Mouse (Mus musculus) neural tube, embryonic 11.5 days (tissue): ENCODE results near the gene Ank2. TPM values are rescaled to one million over a fixed set of nuclear protein-coding genes. Genes with fewer than 3 reads are reported as not detected.

Experiments used
- ATAC-seq: fragments of 200-750 bp; cut with Nextera tagmentation; 2 replicates; pipeline ENCODE4 v1.8.0; 2017; ENCODE audit warnings: moderate number of reproducible peaks, mild to moderate bottlenecking, moderate TSS enrichment, moderate library complexity; ENCODE audit not compliant: insufficient read depth, low FRiP score, low TSS enrichment
- DNase-seq: peaks from one replicate; pipeline ENCODE4 v3.0.0-alpha.2; 2015; ENCODE audit warnings: low spot score
- H3K27ac ChIP-seq: fragments of 300-500 bp; sonication (generic); 2 replicates; pipeline ENCODE4 v1.5.1; 2014; ENCODE audit warnings: low read depth, mild to moderate bottlenecking, low read length
- H3K27me3 ChIP-seq: fragments of 300-500 bp; sonication (generic); 2 replicates; pipeline ENCODE4 v1.6.1; 2014; ENCODE audit warnings: mild to moderate bottlenecking, low read length, mixed read lengths; ENCODE audit not compliant: control insufficient read depth, insufficient read depth
- H3K36me3 ChIP-seq: fragments of 300-500 bp; sonication (generic); 2 replicates; pipeline ENCODE4 v1.6.1; 2014; ENCODE audit warnings: mild to moderate bottlenecking, low read length, moderate library complexity, mixed read lengths; ENCODE audit not compliant: control insufficient read depth, insufficient read depth
- H3K4me1 ChIP-seq: fragments of 300-500 bp; sonication (generic); 2 replicates; pipeline ENCODE4 v1.6.1; 2014; ENCODE audit warnings: low read length, mixed read lengths; ENCODE audit not compliant: control insufficient read depth, insufficient read depth
- H3K4me2 ChIP-seq: fragments of 300-500 bp; sonication (generic); 2 replicates; pipeline ENCODE4 v1.6.1; 2014; ENCODE audit warnings: low read depth, mild to moderate bottlenecking, moderate library complexity
- H3K4me3 ChIP-seq: fragments of 300-500 bp; sonication (generic); 2 replicates; pipeline ENCODE4 v1.5.1; 2014; ENCODE audit warnings: low read depth, low read length
- H3K9ac ChIP-seq: fragments of 300-500 bp; sonication (generic); 2 replicates; pipeline ENCODE4 v1.6.1; 2014; ENCODE audit warnings: mild to moderate bottlenecking, low read length
- H3K9me3 ChIP-seq: fragments of 300-500 bp; sonication (generic); 2 replicates; pipeline ENCODE4 v1.6.1; 2016; ENCODE audit warnings: low read length; ENCODE audit not compliant: control insufficient read depth
- WGBS: fragments of 180-500 bp; shearing (Covaris S2); extraction: QIAGEN DNeasy Blood & Tissue Kit; methylation state at CpG from one replicate; pipeline ENCODE4 v1.1.7; 2014; 5-methylcytosine and 5-hydroxymethylcytosine counted together
- polyA plus RNA-seq: library from polyadenylated mRNA; unstranded; fragments of >200 nt; fragmentation: Nextera tagmentation; extraction: Ambion mirVana; gene quantifications from 2 replicates; pipeline ENCODE4 v1.2.1, GENCODE M21; 2014

The Ank2 gene
- polyA plus RNA-seq: 62.0 and 64.8 TPM in 2 replicates

GRCm38 (mm10) chr3:127498742-127499400 is at the start of gene Ank2:
TSS of gene Ank2 (minus strand) at chr3:127499350.
- peak within 1 kb of the TSS; percentile 100 for H3K4me2 ChIP-seq
- no peak within 1 kb of the TSS for H3K27ac ChIP-seq
- peaks cover 10% of the 10 kb centered on the region; the same call in 1 of the 2 replicates for H3K4me1 ChIP-seq
- peak; percentile 71 for ATAC-seq
- H3K9me3 ChIP-seq: no peaks in the 10 kb centered on the region
- H3K4me3 ChIP-seq: peak within 1 kb of the TSS; percentile 65
- under 1% methylated on average over 50 of the region's 62 CpGs for whole genome bisulfite sequencing
- peaks cover 10% of the 10 kb centered on the region for H3K27me3 ChIP-seq
- H3K36me3 ChIP-seq: no peaks in the 10 kb centered on the region
- peak; percentile 63 for DNase-seq
- peak within 1 kb of the TSS; percentile 81 for H3K9ac ChIP-seq

- Histone ChIP-seq H3K4me3 (no peak overlapping the region), H3K4me2 (no peak overlapping the region), H3K4me1 (no peaks in the 10 kb centered on the region), H3K9me3 (no peaks in the 10 kb centered on the region), H3K27me3 (no peaks in the 10 kb centered on the region), H3K9ac (no peak overlapping the region), H3K27ac (no peak overlapping the region), H3K36me3 (peaks cover 1% of the 10 kb centered on the region; the same call in 1 of the 2 replicates)
- ATAC-seq (no peak), DNase-seq (peak; percentile 30)
- WGBS: 31% methylated on average over 5 of the region's 5 CpGs
Observed at GRCm38 (mm10) chr3:127547882-127548281, 48.7 kb upstream of the Ank2 start.

- H3K9ac ChIP-seq: no peak overlapping the region
- no peaks in the 10 kb centered on the region for H3K9me3 ChIP-seq
- DNase-seq (no peak), ATAC-seq (no peak)
- H3K4me2 ChIP-seq: no peak overlapping the region
- no peaks in the 10 kb centered on the region for H3K27me3 ChIP-seq
- H3K4me3 ChIP-seq: no peak overlapping the region
- peaks cover 2% of the 10 kb centered on the region; the same call in 1 of the 2 replicates for H3K36me3 ChIP-seq
- H3K27ac ChIP-seq: no peak overlapping the region
- WGBS: 24% methylated on average over 5 of the region's 5 CpGs
- no peaks in the 10 kb centered on the region for H3K4me1 ChIP-seq
Observed at GRCm38 (mm10) chr3:127544610-127545121, 45.5 kb upstream of the Ank2 start.

DNA sequence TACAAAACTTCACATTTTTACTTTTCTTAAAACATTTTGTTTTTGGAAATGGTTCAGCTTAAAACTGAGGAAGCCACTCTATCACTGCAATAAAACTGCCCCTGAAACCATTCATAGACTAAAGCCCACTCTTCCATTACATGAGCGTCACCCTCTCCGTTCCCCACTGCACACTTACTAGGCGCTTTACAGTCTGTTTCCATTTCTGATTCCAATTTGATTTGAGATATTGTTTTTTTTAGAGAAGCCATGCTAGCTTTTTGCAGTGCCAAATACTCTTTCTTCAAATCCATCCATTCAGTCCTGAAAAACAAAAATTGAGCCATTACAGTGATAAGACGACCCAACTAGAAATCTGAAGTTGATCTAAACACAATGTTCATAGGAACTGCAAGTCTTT is 44.8 kb upstream of the Ank2 start:
- H3K9ac ChIP-seq: no peak overlapping the region
- H3K36me3 ChIP-seq: peaks cover 2% of the 10 kb centered on the region; the same call in 1 of the 2 replicates
- ATAC-seq: no peak
- DNase-seq: no peak
- H3K4me1 ChIP-seq: no peaks in the 10 kb centered on the region
- H3K27ac ChIP-seq: no peak overlapping the region
- no peak overlapping the region for H3K4me2 ChIP-seq
- WGBS: 80% methylated on average over 4 of the region's 4 CpGs
- H3K4me3 ChIP-seq: no peak overlapping the region
- H3K9me3 ChIP-seq: no peaks in the 10 kb centered on the region
- H3K27me3 ChIP-seq: no peaks in the 10 kb centered on the region

GRCm38 (mm10) chr3:127539193-127539592 is 40.0 kb upstream of the Ank2 start:
- H3K9me3 ChIP-seq: no peaks in the 10 kb centered on the region
- no peaks in the 10 kb centered on the region for H3K4me1 ChIP-seq
- WGBS: 87% methylated on average over 6 of the region's 6 CpGs
- no peak overlapping the region for H3K27ac ChIP-seq
- no peak overlapping the region for H3K9ac ChIP-seq
- DNase-seq (no peak), ATAC-seq (no peak)
- H3K36me3 ChIP-seq: peaks cover 2% of the 10 kb centered on the region; the same call in 1 of the 2 replicates
- no peaks in the 10 kb centered on the region for H3K27me3 ChIP-seq
- no peak overlapping the region for H3K4me2 ChIP-seq
- H3K4me3 ChIP-seq: no peak overlapping the region

DNA sequence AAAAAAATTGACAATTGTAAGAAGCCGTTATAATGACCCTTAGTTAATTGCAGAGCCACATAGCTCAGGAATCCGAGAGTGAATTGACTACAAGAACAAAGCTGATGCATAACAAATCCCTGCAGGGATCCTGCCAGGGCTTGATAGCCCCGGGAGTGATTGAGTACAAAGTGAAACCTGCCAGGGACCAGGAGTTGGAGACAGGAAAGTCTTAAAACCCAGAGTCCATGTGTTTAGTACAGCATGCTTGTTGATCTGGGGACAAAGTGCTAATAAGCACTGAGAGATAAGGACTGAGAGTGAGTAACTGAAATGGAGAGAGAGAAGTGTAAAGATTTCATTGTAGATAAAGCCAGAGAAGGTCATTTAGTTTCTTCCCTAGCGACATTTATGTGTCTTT is 31.1 kb upstream of the Ank2 start:
- WGBS: 7% methylated on average over 4 of the region's 4 CpGs
- DNase-seq: no peak
- H3K36me3 ChIP-seq: no peaks in the 10 kb centered on the region
- no peak overlapping the region for H3K9ac ChIP-seq
- H3K27me3 ChIP-seq: no peaks in the 10 kb centered on the region
- no peak overlapping the region for H3K4me2 ChIP-seq
- no peak for ATAC-seq
- H3K4me3 ChIP-seq: no peak overlapping the region
- H3K9me3 ChIP-seq: no peaks in the 10 kb centered on the region
- no peak overlapping the region for H3K27ac ChIP-seq
- H3K4me1 ChIP-seq: no peaks in the 10 kb centered on the region

- Histone ChIP-seq H3K27me3 (no peaks in the 10 kb centered on the region), H3K4me1 (no peaks in the 10 kb centered on the region), H3K9me3 (no peaks in the 10 kb centered on the region), H3K36me3 (no peaks in the 10 kb centered on the region), H3K27ac (no peak overlapping the region), H3K4me2 (no peak overlapping the region), H3K9ac (no peak overlapping the region), H3K4me3 (no peak overlapping the region)
- 73% methylated on average over 4 of the region's 4 CpGs for WGBS
- DNase-seq (no peak), ATAC-seq (no peak)
Observed at GRCm38 (mm10) chr3:127529824-127530223, 30.7 kb upstream of the Ank2 start.

GRCm38 (mm10) chr3:127529210-127529609 is 30.1 kb upstream of the Ank2 start:
- Histone ChIP-seq H3K9ac (no peak overlapping the region), H3K27ac (no peak overlapping the region), H3K36me3 (no peaks in the 10 kb centered on the region), H3K9me3 (no peaks in the 10 kb centered on the region), H3K27me3 (no peaks in the 10 kb centered on the region), H3K4me2 (no peak overlapping the region), H3K4me1 (no peaks in the 10 kb centered on the region), H3K4me3 (no peak overlapping the region)
- ATAC-seq (no peak), DNase-seq (no peak)
- WGBS: 93% methylated on average over 3 of the region's 3 CpGs

DNA sequence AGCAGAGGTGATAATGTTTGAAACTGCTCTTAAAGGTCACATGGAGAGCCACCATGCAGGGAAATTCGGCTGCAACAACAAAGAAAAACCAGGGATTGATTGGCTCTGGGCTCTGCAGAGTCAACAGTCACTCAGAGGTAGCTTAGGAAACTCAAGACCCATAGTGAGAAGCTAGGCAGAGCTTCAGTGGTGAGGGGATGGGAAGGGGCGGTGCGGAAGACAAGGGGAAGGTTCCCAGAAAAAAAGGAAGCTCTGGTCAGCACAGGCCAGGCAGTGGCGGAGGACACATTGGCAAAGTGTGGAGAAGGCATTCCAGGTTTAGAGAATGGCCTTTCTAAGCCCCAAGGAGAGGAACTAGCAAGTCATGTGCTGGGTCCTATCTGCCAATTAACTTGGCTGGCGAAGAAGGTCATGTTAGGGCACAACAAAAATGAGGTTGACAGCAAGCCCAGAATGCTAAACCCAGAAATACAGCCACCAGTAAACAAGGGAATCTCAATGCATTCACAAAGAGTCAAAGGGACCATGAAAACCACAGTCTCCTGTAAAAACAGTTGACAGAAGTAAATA is 28.4 kb upstream of the Ank2 start:
- no peaks in the 10 kb centered on the region for H3K4me1 ChIP-seq
- H3K4me3 ChIP-seq: no peak overlapping the region
- no peak overlapping the region for H3K4me2 ChIP-seq
- H3K9ac ChIP-seq: no peak overlapping the region
- H3K36me3 ChIP-seq: no peaks in the 10 kb centered on the region
- 80% methylated on average over 5 of the region's 5 CpGs for WGBS
- H3K27me3 ChIP-seq: no peaks in the 10 kb centered on the region
- H3K27ac ChIP-seq: no peak overlapping the region
- DNase-seq (no peak), ATAC-seq (no peak)
- no peaks in the 10 kb centered on the region for H3K9me3 ChIP-seq
